Mouse (Mus musculus) frontal cortex, postnatal 25 days (tissue): ENCODE data around the gene A930017K11Rik.

Experiments
- DNase-seq, 2 experiments: peaks; one replicate each; pipeline ENCODE4 v3.0.0; 2022; ENCODE audit warnings: low spot score in 2 of 2

The A930017K11Rik gene

GRCm38 (mm10) chr17:25958771-25959494 is 6.6 kb upstream of the A930017K11Rik start:
- DNase-seq = no peak

GRCm38 (mm10) chr17:25957586-25958051 is 5.3 kb upstream of the A930017K11Rik start:
- DNase-seq = no peak

GRCm38 (mm10) chr17:25956631-25957030 is 4.3 kb upstream of the A930017K11Rik start:
- no peak for DNase-seq

GRCm38 (mm10) chr17:25956201-25956600 is 3.8 kb upstream of the A930017K11Rik start:
- no peak for DNase-seq

- DNase-seq = no peak
These were observed 3.4 kb upstream of the A930017K11Rik start for GRCm38 (mm10) chr17:25955736-25956135.

- DNase-seq = no peak
These were observed 2.3 kb upstream of the A930017K11Rik start for GRCm38 (mm10) chr17:25954671-25955070.

- DNase-seq = no peak
These were observed 796 bp upstream of the A930017K11Rik start for GRCm38 (mm10) chr17:25953161-25953560.

- DNase-seq = no peak
These were observed 1.1 kb downstream of the A930017K11Rik start for GRCm38 (mm10) chr17:25951225-25951802.

- no peak for DNase-seq
These were observed 1.7 kb downstream of the A930017K11Rik start for GRCm38 (mm10) chr17:25950706-25951105.

GRCm38 (mm10) chr17:25949981-25950380 is 2.4 kb downstream of the A930017K11Rik start:
- DNase-seq = no peak

GRCm38 (mm10) chr17:25948051-25948450 is 4.3 kb downstream of the A930017K11Rik start:
- DNase-seq = no peak

- no peak for DNase-seq
These were observed 4.8 kb downstream of the A930017K11Rik start for GRCm38 (mm10) chr17:25947576-25947975.

GRCm38 (mm10) chr17:25946891-25947290 is 5.5 kb downstream of the A930017K11Rik start:
- DNase-seq = no peak

- no peak for DNase-seq
These were observed 6.0 kb downstream of the A930017K11Rik start for GRCm38 (mm10) chr17:25946349-25946748.

GRCm38 (mm10) chr17:25945517-25946155 is 6.7 kb downstream of the A930017K11Rik start:
- no peak for DNase-seq

- no peak for DNase-seq
These were observed 7.8 kb downstream of the A930017K11Rik start, which contains the start of the genes Pigq and Nhlrc4 for GRCm38 (mm10) chr17:25944366-25945163. Gene Pigq, minus strand, starts transcription at chr17:25944936. Gene Nhlrc4, minus strand, starts transcription at chr17:25944961.

- no peak for DNase-seq
These were observed 8.6 kb downstream of the A930017K11Rik start for GRCm38 (mm10) chr17:25943769-25944168.

GRCm38 (mm10) chr17:25943221-25943620 is 9.1 kb downstream of the A930017K11Rik start:
- DNase-seq = no peak

GRCm38 (mm10) chr17:25942597-25943151 is 9.7 kb downstream of the A930017K11Rik start:
- DNase-seq = no peak

GRCm38 (mm10) chr17:25941511-25942241 is 10.7 kb downstream of the A930017K11Rik start:
- peak; percentile 63 to 70 for DNase-seq

- no peak for DNase-seq
These were observed 17.8 kb downstream of the A930017K11Rik start for GRCm38 (mm10) chr17:25934526-25934925.
